Mouse (Mus musculus): Measurements from ENCODE around the gene Rps27a. TPM values are rescaled to one million over a fixed set of nuclear protein-coding genes. Genes with fewer than 3 reads are reported as not detected.
A peak's percentile ranks its signal among the peaks of the same experiment; 100 is the strongest.

Gene Rps27a
- 1,861 and 1,959 TPM in 2 replicates for polyA plus RNA-seq (2011; ENCODE audit: insufficient read length, low read depth, missing spikeins)

DNA sequence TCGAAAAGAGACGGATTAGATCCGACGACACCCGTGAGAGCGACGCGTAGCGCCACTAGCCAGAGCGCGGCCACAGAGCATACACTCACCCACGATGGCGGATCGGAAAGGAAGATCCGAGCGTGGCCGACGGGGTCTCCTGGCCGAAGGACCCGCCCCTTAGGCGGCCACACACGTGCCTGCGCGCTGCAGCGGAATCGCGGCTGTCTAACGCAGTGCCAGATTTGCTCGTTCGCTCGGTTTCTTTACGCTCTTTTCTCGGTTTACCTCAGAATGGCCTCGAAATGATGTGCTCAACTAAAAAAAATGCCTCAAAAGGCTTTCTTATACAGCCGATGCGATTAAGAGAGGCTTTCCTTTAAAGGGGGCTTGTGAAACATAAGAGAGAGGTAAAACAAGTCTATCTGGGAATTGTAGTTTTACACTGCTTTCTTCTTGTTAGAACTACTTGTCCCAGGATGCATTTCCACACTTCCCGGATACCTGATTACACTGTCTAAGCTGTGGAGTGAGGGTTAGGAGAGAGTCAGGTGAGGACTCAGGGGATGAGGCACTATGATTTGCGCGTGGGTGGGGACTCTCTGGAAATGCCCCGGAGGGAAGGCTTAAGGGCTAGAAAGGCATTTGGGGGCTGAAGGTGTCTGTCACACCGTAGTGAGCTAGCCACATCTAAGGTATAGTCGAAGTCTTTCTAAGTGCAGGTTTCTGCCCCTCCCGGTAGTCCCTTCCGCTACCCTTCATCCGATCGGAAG is at the start of gene Rps27a, which contains the start of gene Clhc1:
Gene Rps27a (minus strand): TSS at position 358 of the 752 bp plus-strand sequence.
Gene Clhc1 (plus strand): TSS at position 199 of the 752 bp plus-strand sequence.
- peak within 1 kb of the TSS; percentile 93 for H3K27ac ChIP-seq (ENCODE audit: insufficient read depth, low read length)
- peaks cover 3% of the 10 kb centered on the region; the same call in 1 of the 2 replicates for H3K4me1 ChIP-seq (ENCODE audit: control insufficient read depth, insufficient read depth, low read length)
- TF ChIP-seq POLR2A (IDR thresholded peaks at IDR 0.05; ENCODE audit: low read depth, low read length) = peak; percentile 94
- no peak for TF ChIP-seq CTCF (IDR thresholded peaks at IDR 0.05; ENCODE audit: borderline replicate concordance, insufficient read depth, low read length)
- H3K4me3 ChIP-seq (ENCODE audit: insufficient read depth, low read length) = peak within 1 kb of the TSS; percentile 100

DNA sequence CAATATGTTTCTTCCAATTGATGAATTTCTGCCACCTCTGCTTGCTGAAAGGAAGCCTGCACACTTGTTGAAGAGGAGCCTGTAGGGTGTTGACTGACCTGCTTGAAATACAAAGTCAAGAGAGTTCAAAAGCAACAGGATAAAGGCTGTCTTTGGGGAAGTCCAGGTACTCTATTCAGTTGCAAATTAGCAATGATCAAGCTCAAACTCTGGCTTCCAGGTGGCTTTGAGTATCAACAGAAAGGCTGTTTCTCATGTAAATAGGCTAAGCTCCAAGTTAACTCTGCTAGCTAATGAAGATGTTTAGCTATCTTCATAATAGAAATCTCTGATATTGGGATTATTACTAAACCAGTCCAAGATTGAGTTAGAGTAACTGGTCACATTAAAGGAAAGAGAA is 49.2 kb upstream of the Rps27a start:
- Histone ChIP-seq H3K4me3 (ENCODE audit: insufficient read depth, low read length) (no peak overlapping the region), H3K27ac (ENCODE audit: insufficient read depth, low read length) (no peak overlapping the region), H3K4me1 (ENCODE audit: control insufficient read depth, insufficient read depth, low read length) (no peaks in the 10 kb centered on the region)
- no peak for TF ChIP-seq POLR2A (IDR thresholded peaks at IDR 0.05; ENCODE audit: low read depth, low read length)
- TF ChIP-seq CTCF (IDR thresholded peaks at IDR 0.05; ENCODE audit: borderline replicate concordance, insufficient read depth, low read length) = no peak

DNA sequence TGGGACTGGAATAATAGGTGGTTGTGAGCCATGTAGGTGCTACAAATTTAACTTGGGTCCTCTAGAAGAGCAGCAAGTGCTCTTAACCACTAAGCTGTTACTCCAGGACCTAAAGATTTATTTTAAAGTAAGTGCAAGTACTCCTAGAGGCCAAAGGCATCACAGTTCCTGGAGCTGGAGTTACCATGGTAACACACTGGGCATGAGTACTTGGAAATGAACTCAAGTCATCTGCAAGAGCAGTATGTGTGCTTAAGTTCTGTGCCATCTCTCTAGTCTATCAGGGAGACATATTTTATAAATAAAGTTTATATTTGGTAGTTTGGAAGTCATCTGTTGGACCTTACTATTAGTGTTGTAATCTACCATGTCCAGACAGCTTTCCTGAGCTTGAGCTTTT is 47.3 kb upstream of the Rps27a start:
- Histone ChIP-seq H3K4me1 (ENCODE audit: control insufficient read depth, insufficient read depth, low read length) (no peaks in the 10 kb centered on the region), H3K27ac (ENCODE audit: insufficient read depth, low read length) (no peak overlapping the region), H3K4me3 (ENCODE audit: insufficient read depth, low read length) (no peak overlapping the region)
- TF ChIP-seq CTCF (IDR thresholded peaks at IDR 0.05; ENCODE audit: borderline replicate concordance, insufficient read depth, low read length) (no peak), POLR2A (IDR thresholded peaks at IDR 0.05; ENCODE audit: low read depth, low read length) (no peak)

DNA sequence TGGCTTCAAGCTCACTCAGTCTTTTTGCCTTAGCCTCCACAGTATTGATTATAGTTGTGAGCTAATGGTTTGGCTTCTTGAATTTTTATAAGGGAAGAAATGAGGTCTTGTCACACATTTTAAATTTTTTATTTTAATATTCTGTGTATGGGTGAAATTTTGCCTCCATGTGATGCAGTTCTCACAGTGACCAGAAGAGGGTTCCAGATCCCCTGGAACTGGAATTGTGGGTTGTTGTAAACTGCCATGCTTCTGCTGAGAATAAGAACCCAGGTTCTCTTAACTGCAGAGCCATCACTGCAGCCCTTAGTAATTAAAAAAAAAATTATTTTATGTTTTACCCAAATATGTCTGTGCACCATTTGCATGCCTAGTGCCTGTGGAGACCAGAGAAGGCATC is 31.7 kb upstream of the Rps27a start:
- no peak overlapping the region for H3K4me3 ChIP-seq (ENCODE audit: insufficient read depth, low read length)
- H3K4me1 ChIP-seq (ENCODE audit: control insufficient read depth, insufficient read depth, low read length) = no peaks in the 10 kb centered on the region
- H3K27ac ChIP-seq (ENCODE audit: insufficient read depth, low read length) = no peak overlapping the region
- TF ChIP-seq CTCF (IDR thresholded peaks at IDR 0.05; ENCODE audit: borderline replicate concordance, insufficient read depth, low read length) (no peak), POLR2A (IDR thresholded peaks at IDR 0.05; ENCODE audit: low read depth, low read length) (no peak)

DNA sequence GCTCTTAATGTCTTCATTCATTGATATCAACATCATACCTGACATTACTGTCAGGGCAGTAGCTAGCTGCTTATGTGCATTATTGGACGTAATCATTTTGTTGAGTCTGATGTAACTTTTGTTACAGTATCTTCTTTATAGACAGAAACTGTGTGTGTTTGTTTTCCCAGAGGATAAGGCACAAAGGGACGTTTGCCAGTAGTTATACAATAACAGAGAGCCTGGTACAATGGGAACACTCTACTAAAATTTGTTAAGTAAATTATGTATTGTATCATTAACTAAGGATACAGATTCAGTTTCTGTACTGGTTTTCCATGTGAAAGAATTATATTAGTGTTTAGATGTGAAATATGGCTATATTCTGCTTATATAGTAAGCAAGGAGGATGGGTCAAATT is 24.7 kb upstream of the Rps27a start:
- Histone ChIP-seq H3K4me3 (ENCODE audit: insufficient read depth, low read length) (no peak overlapping the region), H3K4me1 (ENCODE audit: control insufficient read depth, insufficient read depth, low read length) (no peaks in the 10 kb centered on the region), H3K27ac (ENCODE audit: insufficient read depth, low read length) (no peak overlapping the region)
- no peak for TF ChIP-seq POLR2A (IDR thresholded peaks at IDR 0.05; ENCODE audit: low read depth, low read length)
- no peak for TF ChIP-seq CTCF (IDR thresholded peaks at IDR 0.05; ENCODE audit: borderline replicate concordance, insufficient read depth, low read length)

DNA sequence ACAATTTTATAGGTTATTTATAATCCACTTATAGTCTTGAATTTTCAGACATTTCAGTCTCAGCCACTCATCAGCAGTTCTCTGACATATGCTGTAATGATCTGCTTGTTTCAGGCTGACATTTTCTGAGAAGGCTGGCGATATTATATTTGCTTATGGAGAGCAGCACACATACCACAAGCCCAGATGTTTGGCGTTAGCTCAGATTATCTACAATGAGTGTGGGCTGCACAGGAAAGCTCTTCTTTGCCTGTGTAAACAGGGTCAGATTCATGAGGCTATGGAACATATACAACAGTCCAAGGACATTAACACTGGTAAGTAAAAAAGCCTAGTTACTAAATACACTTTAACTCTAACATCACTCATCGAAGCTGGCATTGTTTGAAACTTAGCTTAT is 23.6 kb upstream of the Rps27a start:
- Histone ChIP-seq H3K27ac (ENCODE audit: insufficient read depth, low read length) (no peak overlapping the region), H3K4me1 (ENCODE audit: control insufficient read depth, insufficient read depth, low read length) (no peaks in the 10 kb centered on the region), H3K4me3 (ENCODE audit: insufficient read depth, low read length) (no peak overlapping the region)
- no peak for TF ChIP-seq POLR2A (IDR thresholded peaks at IDR 0.05; ENCODE audit: low read depth, low read length)
- TF ChIP-seq CTCF (IDR thresholded peaks at IDR 0.05; ENCODE audit: borderline replicate concordance, insufficient read depth, low read length) = no peak

DNA sequence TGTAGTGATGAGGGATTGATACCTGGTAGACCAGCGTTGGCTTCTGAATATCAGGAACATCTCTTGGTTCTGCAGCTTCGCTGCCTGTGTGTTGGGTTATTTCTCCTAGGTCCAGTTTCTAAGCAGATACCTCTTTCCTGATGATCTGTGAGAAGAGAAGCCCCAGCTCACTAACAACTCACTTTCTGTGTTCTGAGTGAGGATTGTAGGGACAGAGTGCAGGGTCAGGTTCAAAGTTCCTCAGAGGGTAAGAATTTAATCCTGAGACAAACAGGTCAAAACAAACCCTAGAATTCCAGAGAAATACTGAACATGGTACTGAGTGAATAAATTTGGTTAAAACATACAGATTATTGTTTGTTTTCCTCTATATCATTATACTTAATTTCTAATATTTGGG is 15.5 kb upstream of the Rps27a start:
- Histone ChIP-seq H3K27ac (ENCODE audit: insufficient read depth, low read length) (no peak overlapping the region), H3K4me3 (ENCODE audit: insufficient read depth, low read length) (no peak overlapping the region), H3K4me1 (ENCODE audit: control insufficient read depth, insufficient read depth, low read length) (no peaks in the 10 kb centered on the region)
- no peak for TF ChIP-seq CTCF (IDR thresholded peaks at IDR 0.05; ENCODE audit: borderline replicate concordance, insufficient read depth, low read length)
- TF ChIP-seq POLR2A (IDR thresholded peaks at IDR 0.05; ENCODE audit: low read depth, low read length) = no peak

DNA sequence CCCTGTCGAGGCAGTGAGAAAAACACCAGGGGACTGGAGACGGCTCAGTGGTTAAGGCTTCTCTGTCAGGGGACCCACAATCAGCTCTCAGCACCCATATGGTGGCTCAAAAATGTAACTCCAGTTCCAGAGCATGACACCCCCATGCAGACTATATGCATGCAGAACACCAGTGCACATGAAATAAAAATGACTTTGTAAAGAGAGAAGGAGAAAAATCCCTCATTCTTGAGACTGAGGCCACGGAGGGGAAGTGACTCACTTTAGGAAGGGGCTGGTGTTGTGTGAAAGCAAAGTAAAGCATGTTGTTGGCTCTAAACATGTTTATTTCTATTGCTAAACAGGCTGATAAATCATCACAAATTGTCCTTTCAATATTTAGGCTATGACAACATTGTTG is 13.1 kb upstream of the Rps27a start:
- TF ChIP-seq CTCF (IDR thresholded peaks at IDR 0.05; ENCODE audit: borderline replicate concordance, insufficient read depth, low read length) (no peak), POLR2A (IDR thresholded peaks at IDR 0.05; ENCODE audit: low read depth, low read length) (no peak)
- no peak overlapping the region for H3K4me3 ChIP-seq (ENCODE audit: insufficient read depth, low read length)
- H3K27ac ChIP-seq (ENCODE audit: insufficient read depth, low read length) = no peak overlapping the region
- no peaks in the 10 kb centered on the region for H3K4me1 ChIP-seq (ENCODE audit: control insufficient read depth, insufficient read depth, low read length)

DNA sequence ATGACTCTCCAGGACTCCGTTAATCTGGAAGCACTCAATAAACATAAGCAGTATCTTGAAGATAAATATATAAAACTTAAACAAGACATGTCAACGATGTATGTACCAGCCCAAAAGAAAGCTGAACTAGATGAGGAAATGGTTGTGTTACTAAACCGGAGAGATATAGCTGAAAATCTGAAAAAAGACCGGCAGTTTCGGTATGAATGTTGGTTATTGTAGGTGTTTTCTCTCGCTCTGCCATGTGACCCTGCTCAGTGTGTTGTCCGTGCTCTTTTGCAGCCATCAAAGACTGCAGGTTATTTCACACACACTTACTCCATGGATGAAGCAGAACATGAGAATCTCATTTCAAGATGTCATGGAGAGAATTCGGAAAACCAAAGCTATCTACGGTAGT is 12.5 kb upstream of the Rps27a start:
- TF ChIP-seq POLR2A (IDR thresholded peaks at IDR 0.05; ENCODE audit: low read depth, low read length) = no peak
- TF ChIP-seq CTCF (IDR thresholded peaks at IDR 0.05; ENCODE audit: borderline replicate concordance, insufficient read depth, low read length) = no peak
- H3K4me1 ChIP-seq (ENCODE audit: control insufficient read depth, insufficient read depth, low read length) = no peaks in the 10 kb centered on the region
- H3K4me3 ChIP-seq (ENCODE audit: insufficient read depth, low read length) = no peak overlapping the region
- H3K27ac ChIP-seq (ENCODE audit: insufficient read depth, low read length) = no peak overlapping the region

DNA sequence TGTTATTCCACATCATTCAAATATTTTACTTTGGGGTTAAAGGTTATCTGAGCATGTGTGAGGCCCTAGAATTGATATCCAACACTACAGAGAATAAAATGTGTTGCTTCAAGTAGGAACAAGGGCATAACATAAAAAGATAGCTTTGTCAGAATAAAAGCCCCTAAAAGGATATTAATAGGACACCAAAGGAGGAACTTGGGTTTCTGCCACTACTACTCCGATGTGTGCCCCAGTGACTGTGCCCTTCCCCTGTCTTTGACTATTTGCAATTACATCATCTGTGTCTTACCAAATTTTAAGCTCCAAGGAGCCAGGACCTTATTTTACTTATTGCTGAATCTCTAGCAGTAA is 1.5 kb upstream of the Rps27a start:
- no peak for TF ChIP-seq CTCF (IDR thresholded peaks at IDR 0.05; ENCODE audit: borderline replicate concordance, insufficient read depth, low read length)
- no peak for TF ChIP-seq POLR2A (IDR thresholded peaks at IDR 0.05; ENCODE audit: low read depth, low read length)
- Histone ChIP-seq H3K27ac (ENCODE audit: insufficient read depth, low read length) (no peak overlapping the region), H3K4me3 (ENCODE audit: insufficient read depth, low read length) (no peak overlapping the region), H3K4me1 (ENCODE audit: control insufficient read depth, insufficient read depth, low read length) (peaks cover 3% of the 10 kb centered on the region; the same call in 1 of the 2 replicates)
